Mouse (Mus musculus) lung, postnatal 10 days (tissue): ENCODE results near the gene Pcnx2.

Source experiments
- DNase-seq: peaks from one replicate; pipeline ENCODE4 v3.0.0; 2021

The Pcnx2 gene

GRCm38 (mm10) chr8:125816742-125817141 lies 81.4 kb downstream of the Pcnx2 start:
- peak; percentile 20 for DNase-seq

- no peak for DNase-seq
Observed at GRCm38 (mm10) chr8:125808826-125809225, 89.3 kb downstream of the Pcnx2 start.

- no peak for DNase-seq
Observed at GRCm38 (mm10) chr8:125807905-125808310, 90.2 kb downstream of the Pcnx2 start.

GRCm38 (mm10) chr8:125806459-125806858 lies 91.7 kb downstream of the Pcnx2 start:
- no peak for DNase-seq

GRCm38 (mm10) chr8:125796970-125797369 lies 101.1 kb downstream of the Pcnx2 start:
- no peak for DNase-seq

- DNase-seq: peak; percentile 66
Observed at GRCm38 (mm10) chr8:125795341-125795740, 102.8 kb downstream of the Pcnx2 start.

- no peak for DNase-seq
Observed at GRCm38 (mm10) chr8:125792816-125793455, 105.2 kb downstream of the Pcnx2 start.

- DNase-seq: no peak
Observed at GRCm38 (mm10) chr8:125786886-125787285, 111.2 kb downstream of the Pcnx2 start.

GRCm38 (mm10) chr8:125782161-125782560 lies 116.0 kb downstream of the Pcnx2 start:
- DNase-seq: no peak

GRCm38 (mm10) chr8:125779656-125780055 lies 118.5 kb downstream of the Pcnx2 start:
- DNase-seq: no peak

GRCm38 (mm10) chr8:125778919-125779318 lies 119.2 kb downstream of the Pcnx2 start:
- no peak for DNase-seq

GRCm38 (mm10) chr8:125777478-125778164 lies 120.5 kb downstream of the Pcnx2 start:
- peak; percentile 25 for DNase-seq

GRCm38 (mm10) chr8:125776800-125777199 lies 121.3 kb downstream of the Pcnx2 start:
- DNase-seq: peak; percentile 59

- no peak for DNase-seq
Observed at GRCm38 (mm10) chr8:125776314-125776713, 121.8 kb downstream of the Pcnx2 start.

- no peak for DNase-seq
Observed at GRCm38 (mm10) chr8:125775031-125775430, 123.1 kb downstream of the Pcnx2 start.

GRCm38 (mm10) chr8:125773281-125773803 lies 124.8 kb downstream of the Pcnx2 start:
- DNase-seq: no peak

GRCm38 (mm10) chr8:125772300-125772699 lies 125.8 kb downstream of the Pcnx2 start:
- no peak for DNase-seq

GRCm38 (mm10) chr8:125768079-125768478 lies 130.0 kb downstream of the Pcnx2 start:
- no peak for DNase-seq

- no peak for DNase-seq
Observed at GRCm38 (mm10) chr8:125763066-125763786, 134.9 kb downstream of the Pcnx2 start.

GRCm38 (mm10) chr8:125759022-125759421 lies 139.1 kb downstream of the Pcnx2 start:
- peak; percentile 68 for DNase-seq

- no peak for DNase-seq
Observed at GRCm38 (mm10) chr8:125757106-125757496, 141.0 kb downstream of the Pcnx2 start.

GRCm38 (mm10) chr8:125756391-125757105 lies 141.6 kb downstream of the Pcnx2 start:
- peak; percentile 50 for DNase-seq

GRCm38 (mm10) chr8:125755896-125756295 lies 142.2 kb downstream of the Pcnx2 start:
- DNase-seq: no peak
